Mouse (Mus musculus) right cerebral cortex, adult 18-20 months (tissue): Measurements from ENCODE around the gene Ncoa4.
A peak's percentile ranks its signal among the peaks of the same experiment; 100 is the strongest.

Experiments
- DNase-seq: peaks from one replicate; pipeline ENCODE4 v3.0.0; 2022; ENCODE audit warnings: mixed read lengths

The Ncoa4 gene

DNA sequence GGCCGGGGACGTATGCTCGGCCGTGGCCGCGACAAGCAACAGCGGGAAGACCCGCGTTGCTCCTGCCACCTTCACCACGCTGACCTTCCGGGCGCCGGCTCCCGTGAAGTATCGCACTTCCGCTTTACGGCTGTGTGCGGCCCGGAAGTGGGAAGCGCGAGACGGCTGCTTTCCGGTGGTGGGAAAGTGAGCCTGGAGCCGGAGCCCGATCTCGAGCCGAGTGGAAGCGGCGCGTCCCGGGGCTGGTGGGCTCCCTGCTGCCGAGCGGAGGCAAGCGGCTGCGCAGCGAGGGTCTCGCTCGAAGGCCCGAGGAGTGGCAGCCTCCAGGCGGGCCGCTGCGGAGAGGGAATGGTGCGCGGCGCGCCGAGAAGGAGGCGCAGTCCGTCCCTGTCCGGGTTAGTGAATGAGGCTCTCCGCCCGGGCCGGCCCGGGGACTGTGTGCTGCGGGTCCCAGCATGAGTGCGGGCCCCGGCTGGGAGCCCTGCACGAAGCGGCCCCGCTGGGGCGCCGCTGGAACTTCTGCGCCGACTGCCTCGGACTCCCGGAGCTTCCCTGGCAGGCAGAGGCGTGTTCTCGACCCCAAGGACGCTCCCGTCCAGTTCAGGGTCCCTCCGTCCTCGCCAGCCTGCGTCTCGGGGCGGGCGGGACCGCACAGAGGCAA is 42.3 kb downstream of the Ncoa4 start, which contains the start of the genes Timm23 and Parg:
Gene Timm23 (minus strand): TSS at position 108 of the 661 bp plus-strand sequence.
Gene Parg (plus strand): TSS at position 159 of the 661 bp plus-strand sequence.
- peak; percentile 92 for DNase-seq

- DNase-seq = no peak
These were observed 66.9 kb downstream of the Ncoa4 start for GRCm38 (mm10) chr14:32226601-32227000.

DNA sequence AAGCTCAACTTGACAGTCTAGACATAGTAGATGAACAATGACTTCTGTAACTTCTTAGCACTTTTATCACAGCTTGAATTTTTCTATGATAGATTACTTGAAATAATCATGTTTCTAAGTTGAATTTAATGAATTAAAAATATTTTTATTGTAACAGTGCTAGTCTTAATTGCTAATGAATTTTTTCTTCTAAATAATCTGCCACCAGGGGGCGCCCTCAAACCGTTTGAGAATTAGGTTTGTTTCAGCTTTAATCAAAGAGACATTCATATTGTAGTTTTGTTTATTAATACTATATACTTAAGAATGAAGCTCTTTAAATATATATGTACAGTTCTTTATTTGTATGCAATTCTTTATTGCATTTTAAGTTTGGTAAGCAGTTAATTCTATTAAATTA is 69.3 kb downstream of the Ncoa4 start:
- peak; percentile 29 for DNase-seq
